Mouse (Mus musculus) myocyte (in vitro differentiated cells): Measurements from ENCODE around the gene Iffo1. TPM values are rescaled to one million over a fixed set of nuclear protein-coding genes. Genes with fewer than 3 reads are reported as not detected.

ENCODE experiments used
- H3K27me3 ChIP-seq: one replicate; pipeline ENCODE4 v1.6.1; 2011; ENCODE audit not compliant: control insufficient read depth, insufficient read depth, insufficient read length
- H3K36me3 ChIP-seq: one replicate; pipeline ENCODE4 v1.6.1; 2011; ENCODE audit not compliant: control insufficient read depth, insufficient read depth
- H3K4me2 ChIP-seq: one replicate; pipeline ENCODE4 v1.6.1; 2011; ENCODE audit warnings: low read depth, control low read depth
- H3K4me3 ChIP-seq: one replicate; pipeline ENCODE4 v1.5.1; 2011; ENCODE audit warnings: mild to moderate bottlenecking, control low read depth, moderate library complexity
- H3K79me2 ChIP-seq: one replicate; pipeline ENCODE4 v1.6.1; 2011; ENCODE audit not compliant: control insufficient read depth, insufficient read depth
- H3ac ChIP-seq: one replicate; pipeline ENCODE4 v1.6.1; 2011; ENCODE audit not compliant: control insufficient read depth, insufficient read length
- CEBPB ChIP-seq: IDR thresholded peaks from 2 replicates; pipeline ENCODE4 v1.6.1; 2011; ENCODE audit warnings: mild to moderate bottlenecking, moderate library complexity; ENCODE audit not compliant: poor library complexity, insufficient read depth, severe bottlenecking
- E2F4 ChIP-seq: IDR thresholded peaks from one replicate; pipeline ENCODE4 v1.6.1; 2011; ENCODE audit warnings: mild to moderate bottlenecking, control low read depth, moderate library complexity; ENCODE audit not compliant: insufficient read depth
- MAX ChIP-seq: IDR thresholded peaks from one replicate; pipeline ENCODE4 v1.6.1; 2011; ENCODE audit warnings: low read depth, mild to moderate bottlenecking, control low read depth
- MYOD1 ChIP-seq, 3 experiments: IDR thresholded peaks; one replicate each; pipeline ENCODE4 v1.6.1; 2011; ENCODE audit warnings: control low read depth in 2 of 3, low read depth in 2 of 3, mild to moderate bottlenecking in 2 of 3, moderate library complexity in 1 of 3; ENCODE audit not compliant: insufficient read length in 2 of 3, control insufficient read depth in 1 of 3
- MYOG ChIP-seq, 3 experiments: IDR thresholded peaks; one replicate each; pipeline ENCODE4 v1.6.1; 2011; ENCODE audit warnings: control low read depth in 2 of 3, low read depth in 2 of 3, mild to moderate bottlenecking in 2 of 3; ENCODE audit not compliant: insufficient read length in 2 of 3, control insufficient read depth in 1 of 3, insufficient read depth in 1 of 3
- POLR2A ChIP-seq: IDR thresholded peaks from one replicate; pipeline ENCODE4 v1.6.1; 2011; ENCODE audit warnings: low read depth, mild to moderate bottlenecking, control low read depth, moderate library complexity; ENCODE audit not compliant: insufficient read length
- POLR2AphosphoS2 ChIP-seq: IDR thresholded peaks from one replicate; pipeline ENCODE4 v1.6.1; 2011; ENCODE audit warnings: low read depth, control low read depth; ENCODE audit not compliant: insufficient read length
- REST ChIP-seq: IDR thresholded peaks from one replicate; pipeline ENCODE4 v1.6.1; 2011; ENCODE audit warnings: mild to moderate bottlenecking, control low read depth, moderate library complexity; ENCODE audit not compliant: insufficient read depth, insufficient read length
- SRF ChIP-seq: IDR thresholded peaks from one replicate; pipeline ENCODE4 v1.6.1; 2011; ENCODE audit warnings: low read depth; ENCODE audit not compliant: control insufficient read depth, insufficient read length
- TCF12 ChIP-seq: IDR thresholded peaks from one replicate; pipeline ENCODE4 v1.6.1; 2011; ENCODE audit warnings: mild to moderate bottlenecking, control low read depth; ENCODE audit not compliant: poor library complexity, insufficient read depth, severe bottlenecking
- TCF3 ChIP-seq: IDR thresholded peaks from one replicate; pipeline ENCODE4 v1.6.1; 2011; ENCODE audit warnings: low read depth, control low read depth; ENCODE audit not compliant: insufficient read length
- USF1 ChIP-seq: IDR thresholded peaks from one replicate; pipeline ENCODE4 v1.6.1; 2011; ENCODE audit warnings: low read depth, mild to moderate bottlenecking, control low read depth, moderate library complexity
- polyA plus RNA-seq: library from polyadenylated mRNA; unstranded; fragments of >200 nt; fragmentation: generic; extraction: Trizol; gene quantifications from one replicate; pipeline ENCODE4 v1.2.1, GENCODE M21; 2012; ENCODE audit warnings: missing spikeins

The Iffo1 gene
- polyA plus RNA-seq, 1 experiment: 244 TPM

- Histone ChIP-seq H3ac (no peak overlapping the region), H3K4me3 (no peak overlapping the region), H3K27me3 (no peaks in the 10 kb centered on the region), H3K79me2 (peaks cover 25% of the 10 kb centered on the region), H3K36me3 (peaks cover 14% of the 10 kb centered on the region), H3K4me2 (no peak overlapping the region)
- TF ChIP-seq CEBPB (no peak), REST (no peak), POLR2A (no peak)
Measured at GRCm38 (mm10) chr6:125197166-125197565, 52.1 kb downstream of the Iffo1 start.

GRCm38 (mm10) chr6:125210436-125210835 is 65.4 kb downstream of the Iffo1 start:
- TF ChIP-seq E2F4 (no peak), USF1 (no peak), MAX (no peak), TCF12 (no peak), SRF (no peak), POLR2AphosphoS2 (no peak), REST (no peak), CEBPB (no peak), TCF3 (no peak), POLR2A (no peak), MYOD1 (IDR thresholded peaks at IDR 0.05; ENCODE audit: control insufficient read depth in 1 of 3, insufficient read length in 2 of 3, low read depth in 2 of 3) (no peak), MYOG (IDR thresholded peaks at IDR 0.05; ENCODE audit: control insufficient read depth in 1 of 3, insufficient read depth in 1 of 3, insufficient read length in 2 of 3, low read depth in 2 of 3) (no peak)
- no peak overlapping the region for H3K4me2 ChIP-seq
- no peaks in the 10 kb centered on the region for H3K79me2 ChIP-seq
- H3K36me3 ChIP-seq: no peaks in the 10 kb centered on the region
- H3K27me3 ChIP-seq: peaks cover 9% of the 10 kb centered on the region
- H3K4me3 ChIP-seq: no peak overlapping the region
- H3ac ChIP-seq: no peak overlapping the region

Other genes with a start within 250 kb of the Iffo1 start
- 0.41 TPM for gene Lag3, start 233.5 kb upstream of the Iffo1 start, polyA plus RNA-seq
- 1,462 TPM for gene Ptms, start 225.1 kb upstream of the Iffo1 start, polyA plus RNA-seq
- gene Mlf2, start 213.9 kb upstream of the Iffo1 start, polyA plus RNA-seq: 384 TPM
- gene Cops7a, start 179.7 kb upstream of the Iffo1 start, polyA plus RNA-seq: 142 TPM
- 1.1 TPM for gene Pianp, start 148.5 kb upstream of the Iffo1 start, polyA plus RNA-seq
- 20.8 TPM for gene Zfp384, start 136.1 kb upstream of the Iffo1 start, polyA plus RNA-seq
- 31.2 TPM for gene Ing4, start 105.5 kb upstream of the Iffo1 start, polyA plus RNA-seq
- 1.4 TPM for gene Acrbp, start 95.6 kb upstream of the Iffo1 start, polyA plus RNA-seq
- gene Lpar5, start 77.3 kb upstream of the Iffo1 start, polyA plus RNA-seq: not detected
- 133 TPM for gene Chd4, start 49.3 kb upstream of the Iffo1 start, polyA plus RNA-seq
- 55.4 TPM for gene Nop2, start 13.3 kb upstream of the Iffo1 start, polyA plus RNA-seq
- gene Gapdh, start 21.2 kb downstream of the Iffo1 start, polyA plus RNA-seq: 9,871 TPM
- 34.7 TPM for gene Ncapd2, start 46.5 kb downstream of the Iffo1 start, polyA plus RNA-seq
- gene Mrpl51, start 46.6 kb downstream of the Iffo1 start, polyA plus RNA-seq: 132 TPM
- 6.5 TPM for gene Vamp1, start 70.3 kb downstream of the Iffo1 start, polyA plus RNA-seq
- 6.5 TPM for gene Tapbpl, start 86.6 kb downstream of the Iffo1 start, polyA plus RNA-seq
- gene Cd27, start 91.8 kb downstream of the Iffo1 start, polyA plus RNA-seq: 1.5 TPM
- not detected for gene Tuba3a, start 140.8 kb downstream of the Iffo1 start, polyA plus RNA-seq
- gene Ltbr, start 168.6 kb downstream of the Iffo1 start, polyA plus RNA-seq: 79.0 TPM
- gene Scnn1a, start 175.4 kb downstream of the Iffo1 start, polyA plus RNA-seq: 0.20 TPM
- gene Tnfrsf1a, start 204.1 kb downstream of the Iffo1 start, polyA plus RNA-seq: 84.5 TPM
- 0.14 TPM for gene Plekhg6, start 235.6 kb downstream of the Iffo1 start, polyA plus RNA-seq